Mouse (Mus musculus): ENCODE results near the gene Slc27a4. TPM values are rescaled to one million over a fixed set of nuclear protein-coding genes. Genes with fewer than 3 reads are reported as not detected.

Gene Slc27a4
- polyA plus RNA-seq, 1 experiment from 2014 or later = 20.8 TPM

GRCm38 (mm10) chr2:29835391-29835899, 33.0 kb downstream of the Slc27a4 start:
- Histone ChIP-seq H3K36me3 (ENCODE audit: control insufficient read depth, insufficient read depth, low read length) (peaks cover 4% of the 10 kb centered on the region; the same call in 1 of the 2 replicates), H3K4me3 (ENCODE audit: low read depth, low read length) (no peak overlapping the region), H3K9me3 (ENCODE audit: control insufficient read depth, low read length) (no peaks in the 10 kb centered on the region), H3K27ac (ENCODE audit: low read depth, low read length) (peak overlapping the region; percentile 85), H3K4me1 (ENCODE audit: control insufficient read depth, insufficient read depth, low read length) (peaks cover 31% of the 10 kb centered on the region), H3K27me3 (ENCODE audit: control insufficient read depth, insufficient read depth, low read length) (no peaks in the 10 kb centered on the region), H3K4me2 (ENCODE audit: low read depth) (no peak overlapping the region), H3K9ac (ENCODE audit: low read length) (peak overlapping the region; percentile 31; the same call in 1 of the 2 replicates)
- DNase-seq (ENCODE audit: low spot score) (peak; percentile 67), ATAC-seq (ENCODE audit: insufficient read depth, low FRiP score, low TSS enrichment) (peak; percentile 46)
- 11% methylated on average over 2 of the region's 2 CpGs for WGBS

GRCm38 (mm10) chr2:29839460-29839859, 37.0 kb downstream of the Slc27a4 start:
- Histone ChIP-seq H3K9me3 (ENCODE audit: control insufficient read depth, low read length) (no peaks in the 10 kb centered on the region), H3K9ac (ENCODE audit: low read length) (no peak overlapping the region; the same call in 1 of the 2 replicates), H3K27me3 (ENCODE audit: control insufficient read depth, insufficient read depth, low read length) (peaks cover 4% of the 10 kb centered on the region; the same call in 1 of the 2 replicates), H3K36me3 (ENCODE audit: control insufficient read depth, insufficient read depth, low read length) (no peaks in the 10 kb centered on the region; the same call in 1 of the 2 replicates), H3K4me2 (ENCODE audit: low read depth) (no peak overlapping the region), H3K4me3 (ENCODE audit: low read depth, low read length) (no peak overlapping the region), H3K4me1 (ENCODE audit: control insufficient read depth, insufficient read depth, low read length) (peaks cover 47% of the 10 kb centered on the region), H3K27ac (ENCODE audit: low read depth, low read length) (peak overlapping the region; percentile 84)
- peak; percentile 70 for ATAC-seq (ENCODE audit: insufficient read depth, low FRiP score, low TSS enrichment)
- WGBS = 23% methylated on average over 4 of the region's 4 CpGs
- peak; percentile 85 for DNase-seq (ENCODE audit: low spot score)

GRCm38 (mm10) chr2:29843231-29844105, 41.0 kb downstream of the Slc27a4 start:
- H3K27ac ChIP-seq (ENCODE audit: low read depth, low read length) = peak overlapping the region; percentile 99
- peak overlapping the region; percentile 90 for H3K4me3 ChIP-seq (ENCODE audit: low read depth, low read length)
- H3K9ac ChIP-seq (ENCODE audit: low read length) = peak overlapping the region; percentile 99
- peak; percentile 46 for ATAC-seq (ENCODE audit: insufficient read depth, low FRiP score, low TSS enrichment)
- peak; percentile 80 for DNase-seq (ENCODE audit: low spot score)
- peak overlapping the region; percentile 81 for H3K4me2 ChIP-seq (ENCODE audit: low read depth)
- H3K4me1 ChIP-seq (ENCODE audit: control insufficient read depth, insufficient read depth, low read length) = peaks cover 49% of the 10 kb centered on the region
- no peaks in the 10 kb centered on the region for H3K9me3 ChIP-seq (ENCODE audit: control insufficient read depth, low read length)
- WGBS = 34% methylated on average over 9 of the region's 9 CpGs
- peaks cover 16% of the 10 kb centered on the region for H3K27me3 ChIP-seq (ENCODE audit: control insufficient read depth, insufficient read depth, low read length)
- H3K36me3 ChIP-seq (ENCODE audit: control insufficient read depth, insufficient read depth, low read length) = no peaks in the 10 kb centered on the region

GRCm38 (mm10) chr2:29844115-29844514, 41.7 kb downstream of the Slc27a4 start:
- H3K4me2 ChIP-seq (ENCODE audit: low read depth) = peak overlapping the region; percentile 81

GRCm38 (mm10) chr2:29844661-29845060, 42.2 kb downstream of the Slc27a4 start:
- H3K27me3 ChIP-seq (ENCODE audit: control insufficient read depth, insufficient read depth, low read length) = peaks cover 16% of the 10 kb centered on the region
- WGBS = 1% methylated on average over 3 of the region's 3 CpGs
- H3K4me2 ChIP-seq (ENCODE audit: low read depth) = peak overlapping the region; percentile 81
- peak overlapping the region; percentile 99 for H3K27ac ChIP-seq (ENCODE audit: low read depth, low read length)
- H3K36me3 ChIP-seq (ENCODE audit: control insufficient read depth, insufficient read depth, low read length) = no peaks in the 10 kb centered on the region
- H3K9me3 ChIP-seq (ENCODE audit: control insufficient read depth, low read length) = no peaks in the 10 kb centered on the region
- H3K4me3 ChIP-seq (ENCODE audit: low read depth, low read length) = peak overlapping the region; percentile 90
- DNase-seq (ENCODE audit: low spot score) (no peak), ATAC-seq (ENCODE audit: insufficient read depth, low FRiP score, low TSS enrichment) (no peak)
- peak overlapping the region; percentile 99 for H3K9ac ChIP-seq (ENCODE audit: low read length)
- peaks cover 49% of the 10 kb centered on the region for H3K4me1 ChIP-seq (ENCODE audit: control insufficient read depth, insufficient read depth, low read length)

More at GRCm38 (mm10) chr2:29844115-29844514, 41.7 kb downstream of the Slc27a4 start:
- no peak for DNase-seq (ENCODE audit: low spot score)
- Histone ChIP-seq H3K27me3 (ENCODE audit: control insufficient read depth, insufficient read depth, low read length) (peaks cover 16% of the 10 kb centered on the region), H3K4me1 (ENCODE audit: control insufficient read depth, insufficient read depth, low read length) (peaks cover 44% of the 10 kb centered on the region), H3K4me3 (ENCODE audit: low read depth, low read length) (peak overlapping the region; percentile 90), H3K9me3 (ENCODE audit: control insufficient read depth, low read length) (no peaks in the 10 kb centered on the region), H3K27ac (ENCODE audit: low read depth, low read length) (peak overlapping the region; percentile 99), H3K9ac (ENCODE audit: low read length) (peak overlapping the region; percentile 99), H3K36me3 (ENCODE audit: control insufficient read depth, insufficient read depth, low read length) (no peaks in the 10 kb centered on the region)
- WGBS = 39% methylated on average over 2 of the region's 2 CpGs
- ATAC-seq (ENCODE audit: insufficient read depth, low FRiP score, low TSS enrichment) = no peak

- Histone ChIP-seq H3K27me3 (ENCODE audit: control insufficient read depth, insufficient read depth, low read length) (peaks cover 16% of the 10 kb centered on the region), H3K4me1 (ENCODE audit: control insufficient read depth, insufficient read depth, low read length) (peaks cover 50% of the 10 kb centered on the region), H3K27ac (ENCODE audit: low read depth, low read length) (peak overlapping the region; percentile 99), H3K4me3 (ENCODE audit: low read depth, low read length) (peak overlapping the region; percentile 90), H3K9ac (ENCODE audit: low read length) (peak overlapping the region; percentile 99), H3K4me2 (ENCODE audit: low read depth) (peak overlapping the region; percentile 81), H3K36me3 (ENCODE audit: control insufficient read depth, insufficient read depth, low read length) (no peaks in the 10 kb centered on the region), H3K9me3 (ENCODE audit: control insufficient read depth, low read length) (no peaks in the 10 kb centered on the region)
- 1% methylated on average over 25 of the region's 25 CpGs for WGBS
- peak; percentile 51 for DNase-seq (ENCODE audit: low spot score)
- no peak for ATAC-seq (ENCODE audit: insufficient read depth, low FRiP score, low TSS enrichment)
Observed at GRCm38 (mm10) chr2:29845636-29846035, 43.2 kb downstream of the Slc27a4 start.

GRCm38 (mm10) chr2:29846061-29846853, 43.8 kb downstream of the Slc27a4 start:
- peaks cover 50% of the 10 kb centered on the region for H3K4me1 ChIP-seq (ENCODE audit: control insufficient read depth, insufficient read depth, low read length)
- no peaks in the 10 kb centered on the region for H3K36me3 ChIP-seq (ENCODE audit: control insufficient read depth, insufficient read depth, low read length)
- DNase-seq (ENCODE audit: low spot score) (peak; percentile 88), ATAC-seq (ENCODE audit: insufficient read depth, low FRiP score, low TSS enrichment) (peak; percentile 67)
- H3K9ac ChIP-seq (ENCODE audit: low read length) = peak overlapping the region; percentile 99
- H3K4me2 ChIP-seq (ENCODE audit: low read depth) = peak overlapping the region; percentile 81
- peaks cover 16% of the 10 kb centered on the region for H3K27me3 ChIP-seq (ENCODE audit: control insufficient read depth, insufficient read depth, low read length)
- H3K27ac ChIP-seq (ENCODE audit: low read depth, low read length) = peak overlapping the region; percentile 99
- peak overlapping the region; percentile 90 for H3K4me3 ChIP-seq (ENCODE audit: low read depth, low read length)
- H3K9me3 ChIP-seq (ENCODE audit: control insufficient read depth, low read length) = no peaks in the 10 kb centered on the region
- 2% methylated on average over 45 of the region's 47 CpGs for WGBS

GRCm38 (mm10) chr2:29846911-29847310, 44.5 kb downstream of the Slc27a4 start:
- Histone ChIP-seq H3K4me2 (ENCODE audit: low read depth) (peak overlapping the region; percentile 81), H3K4me1 (ENCODE audit: control insufficient read depth, insufficient read depth, low read length) (peaks cover 50% of the 10 kb centered on the region), H3K4me3 (ENCODE audit: low read depth, low read length) (peak overlapping the region; percentile 90), H3K9ac (ENCODE audit: low read length) (peak overlapping the region; percentile 99), H3K9me3 (ENCODE audit: control insufficient read depth, low read length) (no peaks in the 10 kb centered on the region), H3K27me3 (ENCODE audit: control insufficient read depth, insufficient read depth, low read length) (peaks cover 16% of the 10 kb centered on the region), H3K36me3 (ENCODE audit: control insufficient read depth, insufficient read depth, low read length) (no peaks in the 10 kb centered on the region), H3K27ac (ENCODE audit: low read depth, low read length) (peak overlapping the region; percentile 99)
- 19% methylated on average over 3 of the region's 3 CpGs for WGBS
- no peak for DNase-seq (ENCODE audit: low spot score)
- no peak for ATAC-seq (ENCODE audit: insufficient read depth, low FRiP score, low TSS enrichment)

All from neural tube, embryonic 11.5 days (tissue).